Mouse (Mus musculus) stomach, embryonic 14.5 days (tissue): ENCODE measurements around the gene Brap. TPM values are rescaled to one million over a fixed set of nuclear protein-coding genes. Genes with fewer than 3 reads are reported as not detected.
"Not testable (repeated sequence)": the region's sequence is repeated elsewhere in the genome, so short reads cannot be mapped to it uniquely, and the experiment has no call there.

Source experiments
- ATAC-seq: fragments of 200-750 bp; cut with Nextera tagmentation; 2 replicates; pipeline ENCODE4 v1.8.0; 2017; ENCODE audit warnings: low read depth, moderate TSS enrichment; ENCODE audit not compliant: insufficient number of reproducible peaks, insufficient read depth, low FRiP score
- H3K27ac ChIP-seq: fragments of 300-500 bp; sonication (generic); 2 replicates; pipeline ENCODE4 v1.5.1; 2014; ENCODE audit warnings: mild to moderate bottlenecking, low read length, moderate library complexity, mixed read lengths
- H3K27me3 ChIP-seq: fragments of 300-500 bp; sonication (generic); 2 replicates; pipeline ENCODE4 v1.6.1; 2014; ENCODE audit warnings: low read length, control low read depth, mixed read lengths; ENCODE audit not compliant: control insufficient read depth, insufficient read depth
- H3K36me3 ChIP-seq: fragments of 300-500 bp; sonication (generic); 2 replicates; pipeline ENCODE4 v1.6.1; 2014; ENCODE audit warnings: mild to moderate bottlenecking, control low read depth, low read length, moderate library complexity, mixed read lengths; ENCODE audit not compliant: control insufficient read depth, insufficient read depth
- H3K4me1 ChIP-seq: fragments of 300-500 bp; sonication (generic); 2 replicates; pipeline ENCODE4 v1.6.1; 2014; ENCODE audit warnings: low read length, control low read depth, mixed read lengths; ENCODE audit not compliant: control insufficient read depth, insufficient read depth
- H3K4me2 ChIP-seq: fragments of 300-500 bp; sonication (generic); replicated peaks from 2 replicates; pipeline ENCODE4 v1.6.1; 2014; ENCODE audit warnings: low read depth, low read length, control low read depth
- H3K4me3 ChIP-seq: fragments of 300-500 bp; sonication (generic); 2 replicates; pipeline ENCODE4 v1.5.1; 2014; ENCODE audit warnings: low read depth, low read length, control low read depth
- H3K9ac ChIP-seq: fragments of 300-500 bp; sonication (generic); replicated peaks from 2 replicates; pipeline ENCODE4 v1.6.1; 2014; ENCODE audit warnings: low read depth, mild to moderate bottlenecking, control low read depth, low read length, moderate library complexity, mixed read lengths
- H3K9me3 ChIP-seq: fragments of 300-500 bp; sonication (generic); 2 replicates; pipeline ENCODE4 v1.6.1; 2016; ENCODE audit warnings: low read depth, low read length, control low read depth; ENCODE audit not compliant: control insufficient read depth
- WGBS: fragments of 180-500 bp; shearing (Covaris S2); extraction: QIAGEN DNeasy Blood & Tissue Kit; methylation state at CpG from one replicate; pipeline ENCODE4 v1.1.7; 2014; 5-methylcytosine and 5-hydroxymethylcytosine counted together
- polyA plus RNA-seq: library from polyadenylated mRNA; unstranded; fragments of >200 nt; fragmentation: Nextera tagmentation; extraction: Ambion mirVana; gene quantifications from 2 replicates; pipeline ENCODE4 v1.2.1, GENCODE M21; 2014

Brap gene
- polyA plus RNA-seq: 30.8 and 31.7 TPM in 2 replicates

GRCm38 (mm10) chr5:121660059-121660896, at the start of gene Brap, which contains the start of gene Acad10:
Brap (plus strand) TSS chr5:121660563.
Acad10 (minus strand) TSS chr5:121660514.
- ATAC-seq: peak; percentile 88
- peaks cover 13% of the 10 kb centered on the region for H3K36me3 ChIP-seq
- H3K4me2 ChIP-seq: peak within 1 kb of the TSS; percentile 86
- H3K9me3 ChIP-seq: no peaks in the 10 kb centered on the region
- WGBS: 1% methylated on average over 79 of the region's 85 CpGs
- peaks cover 12% of the 10 kb centered on the region; the same call in 1 of the 2 replicates for H3K4me1 ChIP-seq
- no peaks in the 10 kb centered on the region for H3K27me3 ChIP-seq
- peak within 1 kb of the TSS; percentile 48; the same call in 1 of the 2 replicates for H3K27ac ChIP-seq
- peak within 1 kb of the TSS; percentile 84 for H3K9ac ChIP-seq
- H3K4me3 ChIP-seq: peak within 1 kb of the TSS; percentile 98

GRCm38 (mm10) chr5:121612036-121612435, 48.3 kb upstream of the Brap start:
- no peak overlapping the region for H3K27ac ChIP-seq
- H3K4me2 ChIP-seq: no peak overlapping the region
- no peak overlapping the region for H3K9ac ChIP-seq
- no peak for ATAC-seq
- H3K27me3 ChIP-seq: no peaks in the 10 kb centered on the region
- H3K4me3 ChIP-seq: no peak overlapping the region
- H3K36me3 ChIP-seq: no peaks in the 10 kb centered on the region
- H3K9me3 ChIP-seq: no peaks in the 10 kb centered on the region
- H3K4me1 ChIP-seq: no peaks in the 10 kb centered on the region
- 81% methylated on average over 6 of the region's 6 CpGs for WGBS

- H3K4me2 ChIP-seq, H3K36me3 ChIP-seq, H3K9me3 ChIP-seq, ATAC-seq, H3K4me1 ChIP-seq, H3K4me3 ChIP-seq, H3K27me3 ChIP-seq, H3K27ac ChIP-seq, H3K9ac ChIP-seq: not testable (repeated sequence)
- WGBS: 88% methylated on average over 3 of the region's 3 CpGs
Measured at GRCm38 (mm10) chr5:121614921-121615320, 45.4 kb upstream of the Brap start.

- Histone ChIP-seq H3K27ac (peak within 1 kb of the TSS; percentile 71; the same call in 1 of the 2 replicates), H3K9ac (peak within 1 kb of the TSS; percentile 79), H3K36me3 (no peaks in the 10 kb centered on the region), H3K9me3 (no peaks in the 10 kb centered on the region), H3K4me2 (peak within 1 kb of the TSS; percentile 84), H3K4me1 (no peaks in the 10 kb centered on the region; the same call in 1 of the 2 replicates), H3K4me3 (peak within 1 kb of the TSS; percentile 82), H3K27me3 (no peaks in the 10 kb centered on the region)
- ATAC-seq: peak; percentile 90
- under 1% methylated on average over 57 of the region's 58 CpGs for WGBS
Measured at GRCm38 (mm10) chr5:121618592-121619513, 41.5 kb upstream of the Brap start, which contains the start of gene Acad12. Acad12 (minus strand) TSS chr5:121618938.

GRCm38 (mm10) chr5:121621102-121621501, 39.3 kb upstream of the Brap start:
- no peak for ATAC-seq
- H3K27me3 ChIP-seq: no peaks in the 10 kb centered on the region
- H3K36me3 ChIP-seq: no peaks in the 10 kb centered on the region
- no peaks in the 10 kb centered on the region; the same call in 1 of the 2 replicates for H3K4me1 ChIP-seq
- H3K9me3 ChIP-seq: no peaks in the 10 kb centered on the region
- 93% methylated on average over 5 of the region's 5 CpGs for WGBS
- no peak overlapping the region for H3K27ac ChIP-seq
- no peak overlapping the region for H3K4me2 ChIP-seq
- no peak overlapping the region for H3K4me3 ChIP-seq
- H3K9ac ChIP-seq: no peak overlapping the region

GRCm38 (mm10) chr5:121623241-121623640, 37.1 kb upstream of the Brap start:
- ATAC-seq: no peak
- H3K9me3 ChIP-seq: no peaks in the 10 kb centered on the region
- no peaks in the 10 kb centered on the region for H3K36me3 ChIP-seq
- H3K4me2 ChIP-seq: no peak overlapping the region
- no peak overlapping the region for H3K4me3 ChIP-seq
- no peak overlapping the region for H3K9ac ChIP-seq
- WGBS: 78% methylated on average over 3 of the region's 3 CpGs
- no peaks in the 10 kb centered on the region; the same call in 1 of the 2 replicates for H3K4me1 ChIP-seq
- H3K27me3 ChIP-seq: no peaks in the 10 kb centered on the region
- H3K27ac ChIP-seq: no peak overlapping the region

GRCm38 (mm10) chr5:121627871-121628270, 32.5 kb upstream of the Brap start:
- Histone ChIP-seq H3K27ac (no peak overlapping the region), H3K4me1 (no peaks in the 10 kb centered on the region), H3K9me3 (no peaks in the 10 kb centered on the region), H3K9ac (no peak overlapping the region), H3K4me3 (no peak overlapping the region), H3K36me3 (no peaks in the 10 kb centered on the region), H3K4me2 (no peak overlapping the region), H3K27me3 (no peaks in the 10 kb centered on the region)
- ATAC-seq: no peak
- 0% methylated on average over 1 of the region's 1 CpGs for WGBS

- H3K4me2 ChIP-seq, ATAC-seq, H3K4me3 ChIP-seq, H3K9ac ChIP-seq, H3K4me1 ChIP-seq, H3K27me3 ChIP-seq, H3K27ac ChIP-seq, H3K9me3 ChIP-seq, H3K36me3 ChIP-seq: not testable (repeated sequence)
- 65% methylated on average over 8 of the region's 9 CpGs for WGBS
Measured at GRCm38 (mm10) chr5:121631106-121631647, 29.2 kb upstream of the Brap start.
